Mouse (Mus musculus) R1 (cell line): ENCODE data around the gene Olfr364-ps1.

Source experiments
- DNase-seq: peaks from one replicate; pipeline ENCODE4 v3.0.0-alpha.2; 2018; ENCODE audit warnings: low read depth, low spot score

The Olfr364-ps1 gene

GRCm38 (mm10) chr2:37139022-37139421, at the start of gene Olfr364-ps1:
Olfr364-ps1 (plus strand) TSS chr2:37139322.
- no peak for DNase-seq

DNA sequence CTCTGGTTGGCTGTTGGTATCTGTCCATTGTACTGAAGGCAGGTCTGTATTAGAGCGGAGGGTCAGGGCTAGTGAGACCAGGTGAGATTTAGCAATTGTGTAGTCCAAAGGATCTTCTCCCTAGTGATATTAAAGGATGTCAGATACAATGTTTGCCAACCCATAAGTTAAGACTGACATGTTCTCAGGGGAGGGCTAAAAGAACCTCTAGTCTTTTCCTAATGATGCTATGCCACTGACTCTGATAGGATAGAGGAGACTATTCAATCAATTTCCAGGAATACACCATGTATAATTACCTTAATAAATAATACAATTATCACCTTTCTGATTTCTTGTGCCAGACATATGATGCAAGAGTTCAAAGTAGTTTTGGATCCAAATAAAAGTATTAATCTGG, 21.3 kb upstream of the Olfr364-ps1 start, which contains the start of gene Olfr362:
Gene Olfr362, minus strand, starts transcription at position 101 of the 400 bp plus-strand sequence.
- DNase-seq = no peak

GRCm38 (mm10) chr2:37187898-37188297, 48.8 kb downstream of the Olfr364-ps1 start, which contains the start of gene Olfr365:
Olfr365 (plus strand) TSS chr2:37188198.
- DNase-seq = no peak
